Mouse (Mus musculus) thymus, postnatal 25 days (tissue): Measurements from ENCODE around the gene Shpk.

Source experiments
- DNase-seq: peaks from one replicate; pipeline ENCODE4 v3.0.0; 2022

The Shpk gene

GRCm38 (mm10) chr11:73201021-73201420 lies 1.8 kb downstream of the Shpk start:
- no peak for DNase-seq

DNA sequence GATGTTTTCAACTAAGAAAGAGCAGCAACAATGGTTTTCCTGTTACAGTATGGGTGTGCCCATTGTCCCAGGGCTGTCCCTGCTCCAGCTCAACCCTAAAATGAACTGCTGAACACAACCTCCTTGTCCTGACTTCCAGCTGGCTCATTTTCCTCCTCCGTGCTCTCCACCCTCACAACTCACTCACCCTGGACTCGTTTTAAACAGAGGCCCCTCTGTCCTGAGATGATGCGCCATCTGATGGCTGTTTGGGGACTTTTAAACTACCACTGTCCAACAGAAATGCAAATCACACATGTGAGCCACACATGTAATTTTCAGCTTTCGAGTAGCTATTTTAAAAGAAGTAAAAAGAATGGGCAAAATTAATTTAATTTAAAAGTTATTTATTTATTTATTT lies 2.3 kb downstream of the Shpk start:
- DNase-seq = no peak

DNA sequence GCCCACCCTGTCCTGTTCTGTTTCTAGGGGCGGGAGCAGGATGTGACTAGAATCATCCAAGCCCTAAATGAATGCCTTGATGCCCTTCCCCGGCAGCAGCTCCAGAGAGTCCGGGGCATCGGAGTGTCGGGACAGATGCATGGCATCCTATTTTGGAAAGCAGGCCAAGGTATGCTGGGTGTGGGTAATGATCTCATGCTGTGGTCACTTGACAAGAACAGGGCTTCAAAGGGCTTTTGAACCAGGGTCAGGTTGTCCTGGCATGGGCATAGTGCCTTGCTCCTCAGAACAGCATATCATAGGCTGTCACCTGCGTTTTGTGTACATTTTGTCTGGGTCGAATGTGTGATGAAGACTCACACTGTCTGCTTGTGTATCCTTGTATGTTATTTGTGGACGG lies 4.6 kb downstream of the Shpk start:
- no peak for DNase-seq

DNA sequence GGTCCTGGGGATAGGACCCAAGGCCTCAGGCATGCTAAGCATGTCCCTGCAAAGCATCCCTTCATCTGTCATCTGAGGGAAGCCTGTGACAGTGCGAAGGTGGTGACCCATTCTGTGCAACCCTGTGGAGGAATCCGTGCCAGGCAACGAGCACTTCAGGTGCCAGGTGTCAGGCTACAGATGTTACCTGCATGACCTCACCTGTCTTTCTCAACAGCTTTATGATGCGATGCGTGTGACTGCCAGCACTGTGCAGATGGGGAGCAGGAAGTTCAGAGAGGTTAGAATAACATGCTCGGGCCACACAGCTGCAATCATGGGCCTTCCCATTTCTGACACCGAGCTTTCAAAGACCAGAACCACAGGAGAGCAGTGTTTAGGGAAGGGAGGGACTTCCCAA lies 5.9 kb downstream of the Shpk start:
- DNase-seq = no peak

- peak; percentile 27 for DNase-seq
Measured at GRCm38 (mm10) chr11:73207621-73208020, 8.4 kb downstream of the Shpk start.

DNA sequence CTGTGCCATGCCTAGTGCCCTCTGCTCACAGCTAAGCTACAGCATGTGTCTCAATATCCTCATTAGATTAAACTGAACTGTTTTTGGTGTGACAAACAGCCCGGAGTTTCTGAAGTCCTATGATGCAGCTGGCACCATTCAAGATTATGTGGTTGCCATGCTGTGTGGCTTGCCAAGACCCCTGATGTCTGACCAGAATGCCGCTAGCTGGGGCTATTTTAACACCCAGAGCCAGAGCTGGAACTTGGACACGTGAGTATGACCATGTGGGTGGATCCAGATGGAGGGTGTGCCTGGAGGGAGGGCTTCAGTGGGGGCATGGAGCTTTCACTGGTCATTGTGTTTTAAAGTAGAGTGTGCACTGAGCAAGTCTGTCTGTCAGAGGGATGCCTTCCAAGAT lies 14.7 kb downstream of the Shpk start:
- DNase-seq = no peak

DNA sequence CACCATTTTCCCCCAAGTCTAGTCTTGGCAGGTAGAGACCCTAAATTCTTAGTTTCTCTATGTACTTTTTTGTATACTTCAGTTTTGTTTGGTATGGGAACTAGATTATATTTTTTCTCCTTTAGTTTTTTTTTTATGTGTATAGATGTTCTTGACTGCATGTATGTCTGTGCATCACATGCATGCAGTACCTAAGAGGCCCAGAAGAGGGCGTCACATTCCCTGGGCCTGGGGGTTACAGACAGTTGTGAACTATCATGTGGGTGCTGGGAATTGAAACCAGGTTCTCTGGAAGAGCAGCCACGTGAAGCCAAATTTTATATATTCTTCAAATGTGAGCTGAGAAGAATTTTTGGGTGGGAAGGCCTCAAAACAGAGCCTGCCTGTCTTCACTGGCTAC lies 20.4 kb downstream of the Shpk start:
- no peak for DNase-seq

GRCm38 (mm10) chr11:73220651-73221050 lies 21.4 kb downstream of the Shpk start:
- no peak for DNase-seq

DNA sequence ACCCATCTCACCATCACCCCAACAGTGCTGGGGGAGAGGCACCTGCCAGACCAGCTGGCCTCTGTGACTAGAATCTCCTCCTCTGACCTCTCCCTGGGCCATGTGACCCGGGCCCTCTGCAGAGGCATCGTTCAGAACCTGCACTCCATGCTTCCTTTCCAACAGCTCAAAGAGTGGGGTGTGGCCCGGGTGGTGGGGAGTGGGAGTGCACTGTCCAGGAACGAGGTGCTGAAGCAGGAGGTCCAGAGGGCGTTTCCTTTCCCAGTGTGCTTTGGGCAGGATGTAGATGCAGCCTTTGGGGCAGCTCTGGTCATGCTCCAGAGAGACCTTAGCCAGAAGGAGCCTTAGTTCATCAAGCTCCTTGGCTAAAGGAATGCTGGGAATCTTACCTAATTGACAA lies 23.6 kb downstream of the Shpk start:
- no peak for DNase-seq

GRCm38 (mm10) chr11:73223966-73224365 lies 24.7 kb downstream of the Shpk start:
- DNase-seq = peak; percentile 6

DNA sequence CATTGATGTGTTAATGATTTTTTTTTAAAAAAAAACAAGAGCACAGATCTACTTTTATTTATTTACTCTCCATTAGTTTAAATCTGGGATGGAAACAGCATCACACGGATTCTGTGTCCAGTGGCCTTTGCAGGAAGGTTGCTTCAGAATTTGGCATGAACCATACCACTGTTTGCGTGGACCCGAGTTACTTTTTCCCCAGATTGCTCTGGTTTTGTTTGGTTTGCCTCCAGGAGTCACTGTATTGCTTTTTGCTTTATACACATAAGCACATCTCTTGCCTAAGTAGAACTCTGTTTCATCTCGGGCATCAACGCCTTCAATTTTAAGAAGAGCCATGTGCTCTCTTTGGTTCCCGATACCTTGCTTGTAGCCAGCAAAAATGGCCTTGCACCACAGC lies 26.6 kb downstream of the Shpk start:
- no peak for DNase-seq

- DNase-seq = no peak
Measured at GRCm38 (mm10) chr11:73228881-73229280, 29.6 kb downstream of the Shpk start.

DNA sequence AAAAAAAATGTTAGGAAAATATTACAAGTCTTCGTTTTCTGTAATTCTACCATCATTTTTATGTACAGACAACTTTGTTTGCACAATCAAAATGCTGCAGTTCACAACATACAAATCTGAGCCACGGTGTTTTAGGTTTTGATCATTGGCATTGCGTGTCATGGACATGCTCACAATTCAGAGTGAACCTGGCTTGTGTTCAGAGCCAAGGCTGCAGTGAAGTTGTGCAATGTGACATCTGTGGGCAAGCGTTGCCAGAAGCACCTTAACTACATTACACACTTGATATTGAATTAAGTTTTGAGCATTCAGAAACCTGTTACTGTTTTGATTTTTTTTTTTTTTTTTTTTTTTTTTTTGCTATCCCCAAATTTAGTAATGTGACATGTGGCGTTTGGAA lies 30.8 kb downstream of the Shpk start:
- DNase-seq = no peak

GRCm38 (mm10) chr11:73232513-73232912 lies 33.3 kb downstream of the Shpk start:
- DNase-seq = no peak

- no peak for DNase-seq
Measured at GRCm38 (mm10) chr11:73233992-73234391, 34.7 kb downstream of the Shpk start, which contains the start of gene Trpv1. Gene Trpv1, plus strand, starts transcription at chr11:73234292.

- no peak for DNase-seq
Measured at GRCm38 (mm10) chr11:73235990-73236701, 36.9 kb downstream of the Shpk start.

- no peak for DNase-seq
Measured at GRCm38 (mm10) chr11:73236731-73237130, 37.5 kb downstream of the Shpk start.

DNA sequence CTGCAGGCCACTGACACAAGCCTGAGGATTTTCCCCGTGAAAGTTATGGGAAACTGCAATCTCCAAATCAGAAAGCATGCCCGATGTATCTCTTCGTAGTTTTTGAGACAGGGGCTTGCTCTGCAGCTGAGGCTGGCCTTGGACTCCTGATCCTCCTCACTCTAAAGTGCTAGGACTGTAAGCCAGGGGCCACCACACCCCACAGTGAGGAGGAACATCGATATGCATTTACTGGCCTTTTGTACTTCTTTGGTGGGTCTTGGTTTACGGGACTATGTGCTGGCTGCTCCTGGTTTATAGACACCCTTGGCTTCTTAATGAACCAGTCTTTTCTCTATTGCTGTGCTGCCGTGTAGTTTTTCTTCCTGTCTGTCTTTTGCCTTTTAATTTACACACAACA lies 42.9 kb downstream of the Shpk start:
- DNase-seq = no peak

DNA sequence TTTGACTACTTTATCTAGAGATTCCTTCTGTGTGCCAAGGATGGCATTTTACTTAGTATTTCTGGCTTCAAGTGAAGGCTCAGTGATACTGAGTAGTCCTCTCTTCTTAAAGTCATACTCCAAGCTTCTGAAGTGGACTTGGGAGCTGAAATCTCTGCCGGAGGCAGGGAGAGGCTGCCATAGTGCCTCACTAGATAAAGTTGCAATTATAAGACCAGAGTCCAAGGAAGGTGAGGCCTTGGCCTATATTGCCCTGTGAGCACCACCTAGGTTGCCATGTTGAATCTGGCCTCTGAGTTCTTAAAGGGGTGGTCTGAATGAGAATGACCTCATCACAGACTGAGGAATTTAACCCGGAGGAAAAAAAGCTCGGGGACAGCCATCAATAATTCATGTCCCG lies 43.5 kb downstream of the Shpk start:
- DNase-seq = no peak

GRCm38 (mm10) chr11:73257362-73257945 lies 58.2 kb downstream of the Shpk start:
- no peak for DNase-seq

GRCm38 (mm10) chr11:73258664-73259063 lies 59.4 kb downstream of the Shpk start:
- DNase-seq = no peak

DNA sequence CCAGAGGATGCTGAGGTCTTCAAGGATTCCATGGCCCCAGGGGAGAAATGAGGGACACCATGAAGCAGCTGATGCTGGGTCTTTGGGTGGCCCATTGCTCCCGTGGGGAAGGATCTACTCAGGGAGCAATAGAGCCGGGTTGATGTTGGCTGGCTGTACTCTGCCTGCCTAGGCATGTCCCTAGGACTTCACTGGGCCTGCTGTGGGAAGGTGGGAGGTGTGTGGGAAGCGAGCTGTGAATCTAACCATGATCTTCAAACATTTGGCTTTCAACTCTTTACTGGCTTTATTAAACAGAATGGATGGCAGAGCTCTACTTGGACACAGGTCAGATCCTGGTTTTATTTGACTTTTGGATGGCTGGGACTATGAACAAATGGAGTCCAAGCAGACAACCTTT lies 61.2 kb downstream of the Shpk start:
- DNase-seq = no peak

- DNase-seq = no peak
Measured at GRCm38 (mm10) chr11:73261385-73261784, 62.1 kb downstream of the Shpk start.

- DNase-seq = no peak
Measured at GRCm38 (mm10) chr11:73267267-73267666, 68.0 kb downstream of the Shpk start, which contains the start of gene Trpv3. Gene Trpv3, plus strand, starts transcription at chr11:73267388.
